Mouse (Mus musculus): ENCODE results near the gene Ssna1. TPM values are rescaled to one million over a fixed set of nuclear protein-coding genes. Genes with fewer than 3 reads are reported as not detected.

Ssna1 gene
- polyA plus RNA-seq, 1 experiment: 41.7 TPM

GRCm38 (mm10) chr2:25293706-25294105 is 21.5 kb upstream of the Ssna1 start:
- H3K4me1 ChIP-seq (ENCODE audit: control insufficient read depth, insufficient read depth, insufficient read length, low read length): peaks cover 5% of the 10 kb centered on the region; the same call in 1 of the 2 replicates
- H3K4me3 ChIP-seq (ENCODE audit: insufficient read depth, low read depth, low read length): no peak overlapping the region
- H3K27ac ChIP-seq (replicated peaks; ENCODE audit: low read depth, low read length): no peak overlapping the region

GRCm38 (mm10) chr2:25292856-25293255 is 20.6 kb upstream of the Ssna1 start:
- Histone ChIP-seq H3K4me1 (ENCODE audit: control insufficient read depth, insufficient read depth, insufficient read length, low read length) (peaks cover 5% of the 10 kb centered on the region; the same call in 1 of the 2 replicates), H3K4me3 (ENCODE audit: insufficient read depth, low read depth, low read length) (peak overlapping the region; percentile 12; the same call in 1 of the 2 replicates), H3K27ac (replicated peaks; ENCODE audit: low read depth, low read length) (no peak overlapping the region)

- Histone ChIP-seq H3K4me1 (ENCODE audit: control insufficient read depth, insufficient read depth, insufficient read length, low read length) (peaks cover 5% of the 10 kb centered on the region; the same call in 1 of the 2 replicates), H3K4me3 (ENCODE audit: insufficient read depth, low read depth, low read length) (peak overlapping the region; percentile 46), H3K27ac (replicated peaks; ENCODE audit: low read depth, low read length) (no peak overlapping the region)
These were observed 19.9 kb upstream of the Ssna1 start for GRCm38 (mm10) chr2:25292054-25292544.

GRCm38 (mm10) chr2:25291184-25292053 is 19.2 kb upstream of the Ssna1 start:
- H3K4me3 ChIP-seq (ENCODE audit: insufficient read depth, low read depth, low read length): peak overlapping the region; percentile 35
- H3K27ac ChIP-seq (replicated peaks; ENCODE audit: low read depth, low read length): no peak overlapping the region
- H3K4me1 ChIP-seq (ENCODE audit: control insufficient read depth, insufficient read depth, insufficient read length, low read length): peaks cover 5% of the 10 kb centered on the region; the same call in 1 of the 2 replicates

- Histone ChIP-seq H3K4me3 (ENCODE audit: insufficient read depth, low read depth, low read length) (peak overlapping the region; percentile 35), H3K4me1 (ENCODE audit: control insufficient read depth, insufficient read depth, insufficient read length, low read length) (peaks cover 5% of the 10 kb centered on the region; the same call in 1 of the 2 replicates), H3K27ac (replicated peaks; ENCODE audit: low read depth, low read length) (no peak overlapping the region)
These were observed 18.5 kb upstream of the Ssna1 start for GRCm38 (mm10) chr2:25290816-25291130.

GRCm38 (mm10) chr2:25290101-25290815 is 18.0 kb upstream of the Ssna1 start:
- no peak overlapping the region for H3K27ac ChIP-seq (replicated peaks; ENCODE audit: low read depth, low read length)
- peak overlapping the region; percentile 35 for H3K4me3 ChIP-seq (ENCODE audit: insufficient read depth, low read depth, low read length)
- H3K4me1 ChIP-seq (ENCODE audit: control insufficient read depth, insufficient read depth, insufficient read length, low read length): peaks cover 5% of the 10 kb centered on the region; the same call in 1 of the 2 replicates

GRCm38 (mm10) chr2:25289651-25290050 is 17.4 kb upstream of the Ssna1 start, which contains the start of gene Lrrc26:
Gene Lrrc26, plus strand, starts transcription at chr2:25289915.
- Histone ChIP-seq H3K27ac (replicated peaks; ENCODE audit: low read depth, low read length) (no peak within 1 kb of the TSS), H3K4me3 (ENCODE audit: insufficient read depth, low read depth, low read length) (peak within 1 kb of the TSS; percentile 35)

GRCm38 (mm10) chr2:25288734-25289345 is 16.6 kb upstream of the Ssna1 start:
- Histone ChIP-seq H3K27ac (replicated peaks; ENCODE audit: low read depth, low read length) (no peak overlapping the region), H3K4me1 (ENCODE audit: control insufficient read depth, insufficient read depth, insufficient read length, low read length) (peaks cover 5% of the 10 kb centered on the region; the same call in 1 of the 2 replicates), H3K4me3 (ENCODE audit: insufficient read depth, low read depth, low read length) (no peak overlapping the region)

More at GRCm38 (mm10) chr2:25289651-25290050, 17.4 kb upstream of the Ssna1 start, which contains the start of gene Lrrc26:
- H3K4me1 ChIP-seq (ENCODE audit: control insufficient read depth, insufficient read depth, insufficient read length, low read length): peaks cover 5% of the 10 kb centered on the region; the same call in 1 of the 2 replicates

- H3K27ac ChIP-seq (replicated peaks; ENCODE audit: low read depth, low read length): no peak within 1 kb of the TSS
- H3K4me3 ChIP-seq (ENCODE audit: insufficient read depth, low read depth, low read length): no peak within 1 kb of the TSS
- peaks cover 5% of the 10 kb centered on the region; the same call in 1 of the 2 replicates for H3K4me1 ChIP-seq (ENCODE audit: control insufficient read depth, insufficient read depth, insufficient read length, low read length)
These were observed 15.8 kb upstream of the Ssna1 start, which contains the start of gene Tmem210 for GRCm38 (mm10) chr2:25287927-25288649. Gene Tmem210, plus strand, starts transcription at chr2:25288145.

GRCm38 (mm10) chr2:25286837-25287636 is 14.8 kb upstream of the Ssna1 start:
- Histone ChIP-seq H3K4me3 (ENCODE audit: insufficient read depth, low read depth, low read length) (no peak overlapping the region), H3K27ac (replicated peaks; ENCODE audit: low read depth, low read length) (no peak overlapping the region), H3K4me1 (ENCODE audit: control insufficient read depth, insufficient read depth, insufficient read length, low read length) (peaks cover 5% of the 10 kb centered on the region; the same call in 1 of the 2 replicates)

GRCm38 (mm10) chr2:25286314-25286713 is 14.1 kb upstream of the Ssna1 start:
- Histone ChIP-seq H3K4me3 (ENCODE audit: insufficient read depth, low read depth, low read length) (no peak overlapping the region), H3K27ac (replicated peaks; ENCODE audit: low read depth, low read length) (no peak overlapping the region), H3K4me1 (ENCODE audit: control insufficient read depth, insufficient read depth, insufficient read length, low read length) (peaks cover 5% of the 10 kb centered on the region; the same call in 1 of the 2 replicates)

- H3K4me1 ChIP-seq (ENCODE audit: control insufficient read depth, insufficient read depth, insufficient read length, low read length): peaks cover 2% of the 10 kb centered on the region; the same call in 1 of the 2 replicates
- no peak overlapping the region for H3K27ac ChIP-seq (replicated peaks; ENCODE audit: low read depth, low read length)
- no peak overlapping the region for H3K4me3 ChIP-seq (ENCODE audit: insufficient read depth, low read depth, low read length)
These were observed 13.3 kb upstream of the Ssna1 start for GRCm38 (mm10) chr2:25285551-25285950.

- H3K4me1 ChIP-seq (ENCODE audit: control insufficient read depth, insufficient read depth, insufficient read length, low read length): no peaks in the 10 kb centered on the region
These were observed 7.0 kb upstream of the Ssna1 start for GRCm38 (mm10) chr2:25278928-25279882.

More at GRCm38 (mm10) chr2:25278928-25279882, 7.0 kb upstream of the Ssna1 start:
- Histone ChIP-seq H3K27ac (replicated peaks; ENCODE audit: low read depth, low read length) (no peak overlapping the region), H3K4me3 (ENCODE audit: insufficient read depth, low read depth, low read length) (no peak overlapping the region)

Data from brown adipose tissue, adult 24 weeks (tissue).